Mouse (Mus musculus): Measurements from ENCODE around the gene Chst8. TPM values are rescaled to one million over a fixed set of nuclear protein-coding genes. Genes with fewer than 3 reads are reported as not detected.

Chst8 gene
- total RNA-seq, 4 experiments from 2014 or later: 0.29 to 1.6 (median 0.55) TPM

- DNase-seq (ENCODE audit: low spot score in 2 of 2): no peak
Measured at GRCm38 (mm10) chr7:34753140-34753886, 59.2 kb downstream of the Chst8 start.

GRCm38 (mm10) chr7:34752151-34752762, 60.3 kb downstream of the Chst8 start:
- DNase-seq (ENCODE audit: low spot score in 2 of 2): no peak

- no peak for DNase-seq (ENCODE audit: low spot score in 2 of 2)
Measured at GRCm38 (mm10) chr7:34750350-34750749, 62.2 kb downstream of the Chst8 start.

- DNase-seq (ENCODE audit: low spot score in 2 of 2): no peak
Measured at GRCm38 (mm10) chr7:34749753-34750152, 62.8 kb downstream of the Chst8 start.

- no peak for DNase-seq (ENCODE audit: low spot score in 2 of 2)
Measured at GRCm38 (mm10) chr7:34748501-34748900, 64.0 kb downstream of the Chst8 start.

GRCm38 (mm10) chr7:34747661-34748060, 64.8 kb downstream of the Chst8 start:
- no peak for DNase-seq (ENCODE audit: low spot score in 2 of 2)

- no peak for DNase-seq (ENCODE audit: low spot score in 2 of 2)
Measured at GRCm38 (mm10) chr7:34746586-34746985, 65.9 kb downstream of the Chst8 start.

- no peak for DNase-seq (ENCODE audit: low spot score in 2 of 2)
Measured at GRCm38 (mm10) chr7:34746165-34746564, 66.3 kb downstream of the Chst8 start.

- DNase-seq (ENCODE audit: low spot score in 2 of 2): no peak
Measured at GRCm38 (mm10) chr7:34745426-34745825, 67.1 kb downstream of the Chst8 start.

- no peak for DNase-seq (ENCODE audit: low spot score in 2 of 2)
Measured at GRCm38 (mm10) chr7:34744994-34745393, 67.5 kb downstream of the Chst8 start.

- DNase-seq (ENCODE audit: low spot score in 2 of 2): no peak
Measured at GRCm38 (mm10) chr7:34743411-34744085, 69.0 kb downstream of the Chst8 start.

GRCm38 (mm10) chr7:34739371-34739770, 73.1 kb downstream of the Chst8 start:
- DNase-seq (ENCODE audit: low spot score in 2 of 2): no peak

GRCm38 (mm10) chr7:34737206-34737605, 75.3 kb downstream of the Chst8 start:
- DNase-seq (ENCODE audit: low spot score in 2 of 2): no peak

GRCm38 (mm10) chr7:34734348-34734747, 78.2 kb downstream of the Chst8 start:
- DNase-seq (ENCODE audit: low spot score in 2 of 2): no peak

GRCm38 (mm10) chr7:34728931-34729330, 83.6 kb downstream of the Chst8 start:
- DNase-seq (ENCODE audit: low spot score in 2 of 2): no peak

GRCm38 (mm10) chr7:34725206-34725605, 87.3 kb downstream of the Chst8 start:
- no peak for DNase-seq (ENCODE audit: low spot score in 2 of 2)

- no peak for DNase-seq (ENCODE audit: low spot score in 2 of 2)
Measured at GRCm38 (mm10) chr7:34722551-34723230, 89.8 kb downstream of the Chst8 start.

GRCm38 (mm10) chr7:34722151-34722550, 90.4 kb downstream of the Chst8 start:
- no peak for DNase-seq (ENCODE audit: low spot score in 2 of 2)

GRCm38 (mm10) chr7:34721650-34722048, 90.9 kb downstream of the Chst8 start:
- no peak for DNase-seq (ENCODE audit: low spot score in 2 of 2)

- no peak for DNase-seq (ENCODE audit: low spot score in 2 of 2)
Measured at GRCm38 (mm10) chr7:34720882-34721649, 91.4 kb downstream of the Chst8 start.

GRCm38 (mm10) chr7:34719599-34719998, 92.9 kb downstream of the Chst8 start:
- peak; percentile 24 to 52 for DNase-seq (ENCODE audit: low spot score in 2 of 2)
